Mouse (Mus musculus) C2C12 (cell line): Measurements from ENCODE around the gene Cpt1a.

Source experiments
- CTCF ChIP-seq: IDR thresholded peaks from one replicate; pipeline ENCODE4 v1.5.1; 2011; ENCODE audit not compliant: control insufficient read depth, insufficient read depth, insufficient read length
- MAX ChIP-seq: IDR thresholded peaks from one replicate; pipeline ENCODE4 v1.6.1; 2011; ENCODE audit warnings: mild to moderate bottlenecking, control low read depth
- MYOD1 ChIP-seq: IDR thresholded peaks from one replicate; pipeline ENCODE4 v1.6.1; 2011; ENCODE audit warnings: low read depth; ENCODE audit not compliant: control insufficient read depth, insufficient read length
- USF1 ChIP-seq: IDR thresholded peaks from one replicate; pipeline ENCODE4 v1.6.1; 2011; ENCODE audit warnings: low read depth, mild to moderate bottlenecking, control low read depth, moderate library complexity

- TF ChIP-seq CTCF (no peak), USF1 (no peak), MYOD1 (no peak), MAX (no peak)
Measured at GRCm38 (mm10) chr19:3357620-3358019, 35.5 kb downstream of the Cpt1a start.
